Mouse (Mus musculus) embryonic fibroblast, embryonic 13.5 days (primary cell): Measurements from ENCODE around the gene BC005561.

ENCODE experiments used
- CTCF ChIP-seq: IDR thresholded peaks from 2 replicates; pipeline ENCODE4 v1.5.1; 2011; ENCODE audit warnings: mild to moderate bottlenecking, control low read depth, low read length, moderate library complexity, borderline replicate concordance; ENCODE audit not compliant: insufficient read depth
- POLR2A ChIP-seq: IDR thresholded peaks from 2 replicates; pipeline ENCODE4 v1.6.1; 2011; ENCODE audit warnings: low read depth, mild to moderate bottlenecking, control low read depth, low read length, moderate library complexity

DNA sequence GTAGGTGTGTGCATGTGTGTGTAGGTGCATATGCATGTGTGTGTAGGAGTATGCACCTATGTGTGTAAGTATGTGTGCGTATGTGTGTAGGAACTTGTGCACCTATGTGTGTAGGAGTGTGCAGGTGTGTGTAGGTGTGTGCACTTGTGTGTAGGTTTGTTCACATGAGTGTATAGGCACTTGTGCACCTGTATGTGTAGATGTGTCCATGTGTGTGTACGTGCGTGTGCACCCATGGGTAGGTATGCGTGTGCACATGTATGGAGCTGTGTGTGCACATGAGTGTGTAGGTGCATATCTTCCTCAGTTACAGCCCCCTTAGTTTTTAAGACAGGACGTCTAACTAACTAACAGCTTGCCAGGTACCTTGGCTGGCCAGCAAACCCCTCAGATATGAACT lies 39.6 kb upstream of the BC005561 start:
- TF ChIP-seq CTCF, result no peak
- TF ChIP-seq POLR2A, result no peak
